Mouse (Mus musculus) bone marrow macrophage, adult 2 months (primary cell): Measurements from ENCODE around the gene Tnrc18. TPM values are rescaled to one million over a fixed set of nuclear protein-coding genes. Genes with fewer than 3 reads are reported as not detected.

Source experiments
- H3K27ac ChIP-seq: 2 replicates; pipeline ENCODE4 v1.5.1; 2012; ENCODE audit warnings: low read depth, low read length; ENCODE audit not compliant: insufficient read depth
- H3K4me1 ChIP-seq: 2 replicates; pipeline ENCODE4 v1.6.1; 2012; ENCODE audit warnings: low read length; ENCODE audit not compliant: control insufficient read depth, insufficient read depth
- H3K4me3 ChIP-seq: 2 replicates; pipeline ENCODE4 v1.5.1; 2012; ENCODE audit warnings: mild to moderate bottlenecking, low read length, moderate library complexity; ENCODE audit not compliant: insufficient read depth
- CTCF ChIP-seq: IDR thresholded peaks from 2 replicates; pipeline ENCODE4 v1.5.1; 2012; ENCODE audit warnings: low read depth, mild to moderate bottlenecking, low read length, moderate library complexity
- POLR2A ChIP-seq: IDR thresholded peaks from 2 replicates; pipeline ENCODE4 v1.6.1; 2012; ENCODE audit warnings: mild to moderate bottlenecking, low read depth, low read length, borderline replicate concordance
- polyA plus RNA-seq: library from polyadenylated mRNA; stranded (reverse); fragments of >200 nt; gene quantifications from 2 replicates; pipeline ENCODE4 v1.2.4, GENCODE M21; 2012; ENCODE audit not compliant: missing spikeins, insufficient read depth, insufficient read length

The Tnrc18 gene
- polyA plus RNA-seq, 1 experiment, result 64.5 TPM

- Histone ChIP-seq H3K27ac (no peak overlapping the region), H3K4me1 (peaks cover 6% of the 10 kb centered on the region), H3K4me3 (no peak overlapping the region)
- TF ChIP-seq CTCF (no peak), POLR2A (no peak)
Measured at GRCm38 (mm10) chr5:142764889-142765288, 52.6 kb downstream of the Tnrc18 start.

DNA sequence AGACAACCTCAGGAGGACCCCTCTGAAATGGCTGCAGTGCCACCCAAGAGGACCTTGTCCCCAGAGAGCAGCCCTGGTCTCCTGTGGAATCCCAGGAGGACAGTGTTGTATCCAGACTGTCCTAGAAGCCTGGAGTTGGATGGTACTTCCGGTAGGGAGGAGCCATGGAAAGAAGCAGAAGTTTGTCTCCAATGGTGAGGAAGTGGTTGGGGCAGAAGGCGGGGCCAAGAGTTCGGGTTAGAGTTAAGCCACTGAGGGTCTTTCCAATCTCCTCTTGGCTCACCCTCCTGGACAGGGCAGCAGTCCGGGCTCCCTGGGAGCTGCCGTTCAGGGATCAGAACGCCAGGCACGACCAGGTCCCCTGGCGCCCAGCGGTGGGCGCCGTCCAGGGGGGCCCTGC is 53.2 kb downstream of the Tnrc18 start:
- H3K4me1 ChIP-seq, result peaks cover 6% of the 10 kb centered on the region
- H3K27ac ChIP-seq, result no peak overlapping the region
- TF ChIP-seq POLR2A (no peak), CTCF (no peak)
- no peak overlapping the region for H3K4me3 ChIP-seq

DNA sequence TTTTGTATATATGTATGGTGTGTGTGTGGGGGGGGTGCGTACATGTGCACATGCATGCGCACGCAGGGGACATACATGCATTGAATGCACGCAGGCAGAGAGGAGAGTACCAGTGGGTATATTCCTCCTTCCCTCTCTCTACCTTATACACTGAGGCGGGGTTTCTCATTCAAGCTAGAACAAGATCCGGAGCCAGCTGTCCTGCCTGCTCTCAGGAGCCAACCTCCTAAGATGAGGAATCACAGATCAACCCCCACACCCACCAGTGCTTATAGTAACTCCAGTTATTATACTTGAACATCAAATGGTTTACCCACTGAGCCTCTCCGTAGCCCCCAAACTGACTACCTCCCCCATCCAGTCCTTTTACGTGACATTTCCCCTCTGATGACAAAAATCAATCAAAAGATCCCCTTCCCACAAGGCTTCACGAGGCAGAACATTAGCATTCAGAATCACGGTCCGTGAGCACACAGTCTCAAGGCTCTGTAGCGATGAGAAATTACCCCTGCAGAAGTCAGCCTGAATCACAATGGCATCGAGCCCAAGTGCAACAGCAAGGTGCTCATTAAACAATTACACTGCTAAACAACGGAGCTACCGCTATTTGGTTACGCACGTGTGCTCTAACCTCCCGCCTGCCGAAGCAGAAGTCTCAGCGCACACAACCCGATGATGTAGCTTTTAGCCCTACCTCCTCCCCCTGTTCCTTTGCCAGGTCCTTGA is 55.2 kb downstream of the Tnrc18 start:
- H3K4me3 ChIP-seq, result no peak overlapping the region
- no peak overlapping the region for H3K27ac ChIP-seq
- H3K4me1 ChIP-seq, result peaks cover 6% of the 10 kb centered on the region
- TF ChIP-seq CTCF, result no peak
- TF ChIP-seq POLR2A, result no peak

GRCm38 (mm10) chr5:142761326-142761983 is 56.0 kb downstream of the Tnrc18 start:
- TF ChIP-seq POLR2A (no peak), CTCF (no peak)
- no peak overlapping the region for H3K4me3 ChIP-seq
- H3K27ac ChIP-seq, result no peak overlapping the region
- peaks cover 6% of the 10 kb centered on the region for H3K4me1 ChIP-seq

- Histone ChIP-seq H3K4me1 (peaks cover 6% of the 10 kb centered on the region), H3K27ac (no peak overlapping the region), H3K4me3 (no peak overlapping the region)
- TF ChIP-seq CTCF, result no peak
- no peak for TF ChIP-seq POLR2A
Measured at GRCm38 (mm10) chr5:142759786-142760185, 57.7 kb downstream of the Tnrc18 start.

DNA sequence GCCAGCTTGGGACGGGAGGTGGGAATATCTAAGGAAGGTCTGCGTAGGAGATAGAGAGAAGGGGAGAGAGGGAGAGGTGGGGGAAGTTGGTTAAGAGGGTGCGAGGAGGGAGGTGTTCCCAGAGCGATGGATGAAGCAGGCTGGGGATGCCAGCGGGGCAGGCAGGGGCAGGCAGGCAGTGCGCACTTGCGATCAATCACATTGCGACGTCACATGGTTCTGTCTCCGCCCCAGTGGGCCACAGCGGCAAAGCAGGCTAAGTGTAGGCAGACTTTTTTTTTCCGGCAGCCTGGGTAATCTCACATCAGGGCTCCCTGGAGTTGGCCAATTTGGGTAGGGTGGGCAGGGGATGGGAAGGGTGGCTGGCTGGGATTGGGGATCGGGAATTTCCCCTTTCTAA is 65.2 kb downstream of the Tnrc18 start:
- no peak for TF ChIP-seq POLR2A
- no peak for TF ChIP-seq CTCF
- H3K27ac ChIP-seq, result no peak overlapping the region
- no peak overlapping the region for H3K4me3 ChIP-seq
- peaks cover 4% of the 10 kb centered on the region for H3K4me1 ChIP-seq

GRCm38 (mm10) chr5:142750173-142750572 is 67.3 kb downstream of the Tnrc18 start:
- Histone ChIP-seq H3K27ac (no peak overlapping the region), H3K4me1 (peaks cover 9% of the 10 kb centered on the region), H3K4me3 (no peak overlapping the region)
- TF ChIP-seq CTCF, result no peak
- TF ChIP-seq POLR2A, result no peak

DNA sequence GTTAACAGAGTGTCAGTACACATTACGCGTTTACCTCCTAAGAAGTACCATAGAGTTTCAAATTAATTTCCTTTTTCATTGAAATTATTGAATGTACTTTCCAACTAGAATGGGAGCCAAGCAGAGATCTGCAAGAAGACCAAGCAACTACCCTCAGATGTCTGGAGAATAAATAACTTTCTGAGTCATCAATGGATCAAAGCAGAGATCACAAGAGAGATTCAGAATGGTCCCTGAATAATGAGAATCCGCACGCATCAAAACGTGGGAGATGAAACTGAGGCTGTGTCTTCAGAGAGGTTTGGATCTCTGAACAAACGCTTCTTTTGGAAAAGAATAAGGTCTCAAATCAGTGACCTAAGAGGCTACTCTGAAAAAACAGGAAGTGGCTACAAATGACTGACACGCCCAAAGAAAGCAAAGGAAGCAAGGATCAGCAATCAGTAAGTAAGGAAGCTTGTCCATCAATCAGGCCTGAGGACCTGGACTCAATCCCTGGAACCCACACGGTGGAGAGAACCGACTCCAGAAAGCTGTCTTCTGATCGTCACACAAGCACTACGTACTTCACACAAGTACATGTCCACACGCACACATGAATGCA is 70.3 kb downstream of the Tnrc18 start:
- Histone ChIP-seq H3K4me1 (peaks cover 9% of the 10 kb centered on the region), H3K4me3 (no peak overlapping the region), H3K27ac (no peak overlapping the region)
- TF ChIP-seq POLR2A, result no peak
- no peak for TF ChIP-seq CTCF

- H3K4me1 ChIP-seq, result no peaks in the 10 kb centered on the region
- H3K27ac ChIP-seq, result no peak overlapping the region
- TF ChIP-seq CTCF (no peak), POLR2A (no peak)
Measured at GRCm38 (mm10) chr5:142739941-142740340, 77.5 kb downstream of the Tnrc18 start.

GRCm38 (mm10) chr5:142731916-142732315 is 85.5 kb downstream of the Tnrc18 start:
- no peak overlapping the region for H3K27ac ChIP-seq
- H3K4me3 ChIP-seq, result no peak overlapping the region
- TF ChIP-seq POLR2A, result no peak
- TF ChIP-seq CTCF, result no peak
- no peaks in the 10 kb centered on the region for H3K4me1 ChIP-seq

More at GRCm38 (mm10) chr5:142739941-142740340, 77.5 kb downstream of the Tnrc18 start:
- H3K4me3 ChIP-seq, result no peak overlapping the region
